Mouse (Mus musculus): ENCODE results near the gene Gm21992.
A peak's percentile ranks its signal among the peaks of the same experiment; 100 is the strongest.
"Not testable (repeated sequence)": the region's sequence is repeated elsewhere in the genome, so short reads cannot be mapped to it uniquely, and the experiment has no call there.

Gm21992 gene

DNA sequence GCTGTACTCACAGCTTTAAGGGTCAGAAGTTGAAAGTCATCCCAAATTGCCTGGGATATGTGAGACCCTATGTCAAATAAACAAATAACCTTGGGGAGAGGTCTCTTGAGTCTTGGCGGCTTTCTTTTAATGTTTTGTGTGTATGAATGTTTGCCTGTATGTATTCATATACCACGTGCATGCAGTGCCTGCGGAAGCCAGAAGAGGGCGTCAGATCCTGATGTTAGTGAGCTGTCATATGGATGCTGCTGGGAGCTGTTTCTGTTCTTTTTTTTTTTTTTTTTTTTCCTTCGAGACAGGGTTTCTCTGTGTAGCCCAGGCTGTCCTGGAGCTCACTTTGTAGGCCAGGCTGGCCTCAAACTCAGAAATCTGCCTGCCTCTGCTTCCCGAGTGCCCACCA lies 1.6 kb upstream of the Gm21992 start:
- peak; percentile 55 to 77 for DNase-seq (ENCODE audit: low spot score in 2 of 2)

GRCm38 (mm10) chr19:4812334-4812949 lies 1.0 kb upstream of the Gm21992 start:
- not testable (repeated sequence) for DNase-seq (ENCODE audit: low spot score in 2 of 2)

DNA sequence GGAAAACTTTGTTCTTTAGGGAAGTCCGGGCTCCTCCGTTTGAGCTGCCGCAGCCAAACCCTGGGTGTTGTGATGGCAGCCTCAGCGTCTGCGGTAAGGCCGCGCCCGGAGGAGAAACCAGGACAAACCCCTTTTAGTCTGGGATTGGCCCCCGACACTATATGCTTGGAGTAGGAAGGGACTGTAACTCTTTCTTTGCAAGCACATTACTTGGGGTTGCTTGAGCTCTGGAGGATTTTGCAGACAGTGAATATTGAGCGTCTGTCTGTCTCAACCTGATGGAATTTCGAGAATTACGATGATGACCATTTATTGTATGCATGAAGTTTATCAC lies 464 bp upstream of the Gm21992 start:
- no peak for DNase-seq (ENCODE audit: low spot score in 2 of 2)

DNA sequence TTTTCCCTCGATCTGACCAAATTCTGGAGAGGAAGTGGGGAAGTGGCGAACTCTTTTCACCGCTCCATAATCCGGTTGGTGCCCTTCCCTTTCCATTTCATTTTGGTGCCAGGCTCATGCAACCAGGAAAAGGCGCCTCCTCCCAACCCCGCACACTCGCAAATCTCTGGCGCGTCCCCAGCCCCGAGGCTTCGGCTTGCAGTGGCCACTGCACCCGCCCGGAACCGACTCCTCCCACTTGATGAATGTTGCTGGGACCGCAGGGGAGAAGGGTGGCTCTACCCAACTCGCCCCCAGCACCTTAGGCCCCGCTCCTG lies 708 bp downstream of the Gm21992 start:
- DNase-seq (ENCODE audit: low spot score in 2 of 2), result no peak

- no peak for DNase-seq (ENCODE audit: low spot score in 2 of 2)
Measured at GRCm38 (mm10) chr19:4810309-4810708, 1.1 kb downstream of the Gm21992 start.

GRCm38 (mm10) chr19:4803283-4803682 lies 8.1 kb downstream of the Gm21992 start:
- no peak for DNase-seq (ENCODE audit: low spot score in 2 of 2)

GRCm38 (mm10) chr19:4802691-4803091 lies 8.7 kb downstream of the Gm21992 start:
- no peak for DNase-seq (ENCODE audit: low spot score in 2 of 2)

GRCm38 (mm10) chr19:4799083-4799482 lies 12.3 kb downstream of the Gm21992 start:
- DNase-seq (ENCODE audit: low spot score in 2 of 2), result no peak

DNA sequence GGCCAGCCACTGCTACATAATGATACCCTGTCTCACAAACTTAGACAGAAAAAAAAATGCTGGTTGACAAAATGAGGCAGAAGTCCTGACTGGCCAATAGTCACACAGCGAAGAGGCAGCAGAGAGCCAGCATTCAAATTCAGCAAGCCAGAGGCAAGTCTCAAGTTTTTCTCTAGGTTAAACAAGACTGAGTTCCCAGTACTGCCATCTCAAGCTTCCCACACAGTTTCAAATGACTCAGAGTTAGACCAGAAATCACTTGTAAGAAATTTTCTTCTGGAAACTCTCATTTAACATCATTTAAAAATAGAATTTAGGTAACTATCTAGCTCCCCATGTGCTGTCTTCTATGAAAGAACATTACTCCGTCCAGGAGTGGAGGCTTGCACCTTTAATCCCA lies 13.6 kb downstream of the Gm21992 start:
- DNase-seq (ENCODE audit: low spot score in 2 of 2), result no peak

- no peak for DNase-seq (ENCODE audit: low spot score in 2 of 2)
Measured at GRCm38 (mm10) chr19:4795929-4796328, 15.5 kb downstream of the Gm21992 start.

- peak; percentile 96 to 97 for DNase-seq (ENCODE audit: low spot score in 2 of 2)
Measured at GRCm38 (mm10) chr19:4793831-4794422, 17.5 kb downstream of the Gm21992 start, which contains the start of gene Rbm4. Rbm4 (minus strand) TSS chr19:4793901.

- DNase-seq (ENCODE audit: low spot score in 2 of 2), result no peak
Measured at GRCm38 (mm10) chr19:4793281-4793830, 18.1 kb downstream of the Gm21992 start.

DNA sequence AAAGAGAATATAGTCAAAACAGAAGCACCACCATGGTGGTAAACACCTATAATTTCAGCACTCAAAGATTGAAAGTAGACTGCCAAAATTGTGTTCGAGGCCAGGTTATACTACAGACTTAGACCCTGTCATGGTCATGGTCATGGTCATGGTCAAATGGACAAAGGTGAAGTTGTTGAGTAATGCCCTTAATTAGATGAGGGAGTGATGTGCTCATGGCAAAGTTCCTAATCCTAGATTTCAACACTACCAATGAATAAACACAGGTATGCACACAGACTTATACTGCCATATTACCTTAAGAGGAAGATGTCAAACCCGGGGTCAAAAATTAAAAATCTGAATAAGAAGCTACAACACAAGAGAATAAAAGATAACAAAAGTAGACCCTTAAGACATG lies 25.1 kb downstream of the Gm21992 start:
- no peak for DNase-seq (ENCODE audit: low spot score in 2 of 2)

- no peak for DNase-seq (ENCODE audit: low spot score in 2 of 2)
Measured at GRCm38 (mm10) chr19:4785206-4785605, 26.2 kb downstream of the Gm21992 start.

DNA sequence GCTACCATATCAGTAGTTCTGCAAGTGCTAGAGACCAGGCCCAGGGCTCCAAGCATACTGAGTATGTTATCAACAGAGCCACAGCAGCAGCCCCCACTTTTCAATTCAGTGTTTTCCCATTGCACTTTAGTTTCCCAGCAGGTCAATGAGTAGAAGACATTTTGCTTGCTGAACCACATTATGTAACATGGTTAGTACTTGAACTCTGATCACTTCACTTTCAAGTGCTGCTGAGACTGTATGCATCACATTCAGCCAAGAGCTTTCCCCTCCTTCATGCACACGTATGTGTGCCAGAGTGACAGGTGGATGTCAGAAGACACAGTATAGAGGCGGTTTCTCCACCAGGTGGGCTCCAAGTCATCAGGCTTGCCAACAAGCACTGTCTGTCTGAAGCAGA lies 28.5 kb downstream of the Gm21992 start:
- no peak for DNase-seq (ENCODE audit: low spot score in 2 of 2)

GRCm38 (mm10) chr19:4772785-4773184 lies 38.6 kb downstream of the Gm21992 start:
- no peak for DNase-seq (ENCODE audit: low spot score in 2 of 2)

DNA sequence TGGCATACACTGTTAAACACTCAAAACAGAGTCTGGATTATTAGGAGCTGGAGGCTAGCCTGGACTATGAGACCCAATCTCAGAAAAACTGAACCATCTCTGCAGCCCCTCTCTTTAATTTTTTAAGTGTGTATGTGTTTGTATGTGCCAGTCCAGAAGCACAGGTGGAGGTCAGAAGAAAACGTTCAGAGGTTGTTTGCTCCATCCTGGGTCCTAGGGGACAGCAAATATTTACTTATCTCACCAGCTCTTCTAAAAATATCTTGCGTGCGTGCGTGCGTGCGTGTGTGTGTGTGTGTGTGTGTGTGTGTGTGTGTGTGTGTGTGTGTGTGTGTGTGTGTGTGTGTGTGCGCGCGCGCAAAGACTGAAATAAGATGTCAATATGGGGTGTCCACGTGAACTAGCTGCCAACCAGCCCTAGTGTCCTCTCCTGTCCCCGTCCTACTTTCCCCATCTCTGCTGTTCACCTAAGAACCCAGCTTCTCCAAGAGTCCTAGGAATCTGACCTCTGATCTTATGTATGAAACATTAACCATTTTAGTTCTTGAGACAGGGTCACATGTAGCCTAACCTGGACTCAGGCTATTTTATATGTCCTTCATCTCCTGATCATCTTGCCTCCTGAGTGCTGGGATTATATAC lies 43.8 kb downstream of the Gm21992 start:
- no peak for DNase-seq (ENCODE audit: low spot score in 2 of 2)

DNA sequence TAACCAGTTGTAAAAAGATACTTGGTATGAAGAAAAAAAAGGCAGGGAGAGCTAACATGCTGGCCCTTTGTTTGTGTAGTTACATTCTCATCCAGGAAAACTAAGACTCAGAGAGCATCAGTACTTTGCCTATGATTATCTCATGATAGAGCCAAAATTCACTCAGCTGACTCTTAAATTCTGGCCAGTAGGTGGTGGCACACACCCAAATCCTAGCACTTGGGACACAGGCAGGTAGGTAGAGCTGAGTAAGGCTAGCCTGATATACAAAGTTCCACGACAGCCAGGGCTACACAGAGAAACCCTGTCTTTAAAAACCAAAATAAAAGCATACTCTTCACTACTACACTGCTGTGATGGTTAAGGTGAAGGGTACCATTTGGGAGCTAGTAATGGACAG lies 48.5 kb downstream of the Gm21992 start:
- DNase-seq (ENCODE audit: low spot score in 2 of 2), result no peak

DNA sequence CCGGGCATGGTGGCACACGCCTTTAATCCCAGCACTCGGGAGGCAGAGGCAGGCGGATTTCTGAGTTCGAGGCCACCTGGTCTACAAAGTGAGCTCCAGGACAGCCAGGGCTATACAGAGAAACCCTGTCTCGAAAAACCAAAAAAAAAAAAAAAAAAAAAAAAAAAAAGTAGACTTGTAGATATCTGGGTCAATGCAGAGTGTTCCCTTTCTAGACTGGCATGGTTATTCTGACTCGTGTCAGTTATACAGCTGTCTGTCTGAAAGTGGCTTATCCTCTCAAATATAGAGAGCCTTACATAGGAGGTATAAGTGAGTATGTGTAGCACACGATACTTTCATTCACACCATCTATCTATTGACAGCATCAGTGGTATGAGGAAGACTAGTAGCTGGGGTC lies 50.9 kb downstream of the Gm21992 start:
- DNase-seq (ENCODE audit: low spot score in 2 of 2), result not testable (repeated sequence)

GRCm38 (mm10) chr19:4756921-4757320 lies 54.5 kb downstream of the Gm21992 start:
- no peak for DNase-seq (ENCODE audit: low spot score in 2 of 2)

GRCm38 (mm10) chr19:4756193-4756911 lies 55.1 kb downstream of the Gm21992 start, which contains the start of gene Rbm4b:
Rbm4b (plus strand) TSS chr19:4756497.
- peak; percentile 94 to 96 for DNase-seq (ENCODE audit: low spot score in 2 of 2)

- DNase-seq (ENCODE audit: low spot score in 2 of 2), result peak; percentile 89 to 94
Measured at GRCm38 (mm10) chr19:4755565-4756192, 55.7 kb downstream of the Gm21992 start.

All from spleen, postnatal 4 days (tissue).